Mouse (Mus musculus) liver, adult 2 months (tissue): Measurements from ENCODE around the gene Apoc2. TPM values are rescaled to one million over a fixed set of nuclear protein-coding genes. Genes with fewer than 3 reads are reported as not detected.

Experiments used
- DNase-seq: peaks from one replicate; pipeline ENCODE4 v3.0.0-alpha.2; 2011; ENCODE audit warnings: low read depth, low spot score; ENCODE audit errors: extremely low read depth
- H3K27ac ChIP-seq: fragments of 200-500 bp; replicated peaks from 2 replicates; pipeline ENCODE4 v1.5.1; 2012; ENCODE audit warnings: low read depth, mild to moderate bottlenecking, control low read depth, inconsistent platforms, low read length; ENCODE audit not compliant: insufficient read depth
- H3K27me3 ChIP-seq: fragments of 200-500 bp; 2 replicates; pipeline ENCODE4 v1.6.1; 2012; ENCODE audit warnings: mild to moderate bottlenecking, moderate library complexity, low read length, inconsistent platforms; ENCODE audit not compliant: control insufficient read depth, insufficient read depth
- H3K36me3 ChIP-seq: fragments of 200-500 bp; 2 replicates; pipeline ENCODE4 v1.6.1; 2012; ENCODE audit warnings: low read length, inconsistent platforms; ENCODE audit not compliant: control insufficient read depth, insufficient read depth
- H3K4me1 ChIP-seq: fragments of 200-500 bp; 2 replicates; pipeline ENCODE4 v1.6.1; 2011; ENCODE audit warnings: low read length; ENCODE audit not compliant: control insufficient read depth, insufficient read depth
- H3K4me3 ChIP-seq: fragments of 200-500 bp; 2 replicates; pipeline ENCODE4 v1.5.1; 2011; ENCODE audit warnings: low read depth, mild to moderate bottlenecking, control low read depth, low read length, moderate library complexity; ENCODE audit not compliant: insufficient read depth
- H3K79me2 ChIP-seq: fragments of 200-500 bp; 2 replicates; pipeline ENCODE4 v1.6.1; 2012; ENCODE audit warnings: inconsistent platforms, mild to moderate bottlenecking, low read length, moderate library complexity; ENCODE audit not compliant: control insufficient read depth, insufficient read depth
- H3K9ac ChIP-seq: fragments of 200-500 bp; 2 replicates; pipeline ENCODE4 v1.6.1; 2012; ENCODE audit warnings: low read depth, mild to moderate bottlenecking, control low read depth, inconsistent platforms, low read length
- CTCF ChIP-seq: fragments of 200-500 bp; IDR thresholded peaks from 2 replicates; pipeline ENCODE4 v1.5.1; 2011; ENCODE audit warnings: low read depth, low read length, control low read depth
- POLR2A ChIP-seq: fragments of 200-500 bp; IDR thresholded peaks from 2 replicates; pipeline ENCODE4 v1.6.1; 2011; ENCODE audit warnings: low read length, control low read depth; ENCODE audit not compliant: insufficient read depth; ENCODE audit errors: extremely low read depth
- WGBS: fragments of 180-500 bp; shearing (Covaris S2); methylation state at CpG from one replicate; pipeline ENCODE4 v1.1.7; 2018; 5-methylcytosine and 5-hydroxymethylcytosine counted together
- polyA plus RNA-seq: library from polyadenylated mRNA; depleted of rRNA; stranded (reverse); fragments of >200 nt; gene quantifications from 2 replicates; pipeline ENCODE4 v1.2.3, GENCODE M21; 2012
- total RNA-seq: library from RNA; depleted of rRNA; stranded (reverse); fragments of >200 nt; gene quantifications from 2 replicates; pipeline ENCODE4 v1.2.3, GENCODE M21; 2014

Apoc2 gene
- total and polyA plus RNA-seq, 2 experiments: 221 to 283 TPM

- Histone ChIP-seq H3K27me3 (no peaks in the 10 kb centered on the region), H3K79me2 (peaks cover 5% of the 10 kb centered on the region; the same call in 1 of the 2 replicates), H3K27ac (peak within 1 kb of the TSS; percentile 97), H3K9ac (peak within 1 kb of the TSS; percentile 89), H3K36me3 (peaks cover 9% of the 10 kb centered on the region), H3K4me1 (peaks cover 34% of the 10 kb centered on the region), H3K4me3 (peak within 1 kb of the TSS; percentile 76)
- WGBS: 23% methylated on average over 8 of the region's 8 CpGs
- TF ChIP-seq CTCF: no peak
- peak; percentile 72; the same call in 1 of the 2 replicates for TF ChIP-seq POLR2A
- peak; percentile 95 for DNase-seq
These were observed 3.5 kb upstream of the Apoc2 start, which contains the start of the genes Gm44805 and Apoc4 for GRCm38 (mm10) chr7:19681202-19681694. TSS of gene Gm44805 (minus strand) at chr7:19681423. TSS of gene Apoc4 (minus strand) at chr7:19681479.

DNA sequence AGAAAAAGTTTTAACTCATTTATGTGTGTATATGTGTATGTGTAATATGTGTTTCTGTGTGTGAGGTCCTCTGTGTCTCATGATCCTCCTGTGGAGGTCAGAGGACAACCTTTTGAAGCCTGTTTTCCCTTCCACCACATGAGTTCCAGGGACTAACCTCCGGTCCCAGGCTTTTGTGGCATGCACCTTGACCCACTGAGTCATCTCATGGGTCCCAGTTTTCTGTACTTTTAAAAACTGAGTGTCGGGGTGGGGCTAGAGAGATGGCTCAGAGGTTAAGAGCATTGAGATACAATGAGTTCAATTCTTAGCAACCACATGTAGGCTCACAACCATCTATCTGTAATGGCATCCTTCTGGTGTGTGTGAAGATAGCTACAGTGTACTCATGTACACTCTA is 3.0 kb upstream of the Apoc2 start:
- DNase-seq: peak; percentile 89
- 22% methylated on average over 2 of the region's 2 CpGs for WGBS
- TF ChIP-seq POLR2A: no peak
- Histone ChIP-seq H3K79me2 (peaks cover 5% of the 10 kb centered on the region; the same call in 1 of the 2 replicates), H3K27ac (peak overlapping the region; percentile 97), H3K36me3 (peaks cover 9% of the 10 kb centered on the region), H3K4me1 (peaks cover 34% of the 10 kb centered on the region), H3K4me3 (peak overlapping the region; percentile 76), H3K9ac (peak overlapping the region; percentile 89), H3K27me3 (no peaks in the 10 kb centered on the region)

DNA sequence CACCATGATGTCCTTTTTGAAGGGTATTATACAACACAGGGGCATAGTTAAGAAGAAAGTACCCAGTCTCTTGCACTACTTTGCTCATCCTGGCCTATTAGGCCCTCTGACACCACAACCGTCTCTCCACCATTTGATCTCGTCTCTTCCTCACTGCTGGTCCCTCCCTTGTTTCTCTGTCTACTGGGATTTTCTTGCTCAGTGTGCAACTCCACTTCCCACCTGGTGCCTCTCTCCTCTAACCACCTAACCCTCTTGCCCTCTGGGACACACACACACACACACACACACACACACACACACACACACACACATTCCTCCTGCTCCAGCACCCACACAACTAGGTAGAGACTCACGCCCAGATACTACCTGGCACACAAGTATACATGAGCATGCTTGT is 1.2 kb upstream of the Apoc2 start:
- peak; percentile 55 for DNase-seq
- Histone ChIP-seq H3K36me3 (peaks cover 14% of the 10 kb centered on the region), H3K27ac (peak overlapping the region; percentile 100), H3K9ac (peak overlapping the region; percentile 94), H3K79me2 (peaks cover 5% of the 10 kb centered on the region; the same call in 1 of the 2 replicates), H3K4me3 (peak overlapping the region; percentile 69), H3K27me3 (no peaks in the 10 kb centered on the region), H3K4me1 (peaks cover 24% of the 10 kb centered on the region)
- 30% methylated on average over 3 of the region's 3 CpGs for WGBS
- no peak for TF ChIP-seq CTCF
- no peak for TF ChIP-seq POLR2A

DNA sequence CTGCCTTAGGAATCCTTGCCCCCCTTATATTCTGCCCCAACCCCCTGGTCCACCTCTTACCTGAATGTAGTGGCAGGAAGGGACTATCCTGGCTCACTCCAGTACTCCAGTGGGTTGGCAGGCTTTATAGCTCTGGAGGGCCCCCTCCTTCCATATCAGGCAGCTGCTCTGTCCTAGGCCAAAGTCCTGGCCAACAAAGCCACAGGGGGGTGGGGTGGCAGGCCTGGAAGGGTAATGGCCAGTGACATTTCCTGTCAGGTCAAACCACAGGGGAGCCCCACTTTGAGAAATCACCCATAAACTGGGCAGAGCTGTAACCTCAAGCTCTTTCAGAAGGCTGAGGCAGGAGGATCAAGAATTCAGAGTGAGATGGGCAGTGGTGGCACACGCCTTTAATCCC is 1.1 kb downstream of the Apoc2 start:
- TF ChIP-seq CTCF (no peak), POLR2A (peak; percentile 15; the same call in 1 of the 2 replicates)
- no peak overlapping the region; the same call in 1 of the 2 replicates for H3K4me3 ChIP-seq
- peak overlapping the region; percentile 100 for H3K27ac ChIP-seq
- peak; percentile 83 for DNase-seq
- H3K9ac ChIP-seq: peak overlapping the region; percentile 76
- peaks cover 16% of the 10 kb centered on the region for H3K36me3 ChIP-seq
- 30% methylated on average over 1 of the region's 1 CpGs for whole genome bisulfite sequencing
- peaks cover 5% of the 10 kb centered on the region; the same call in 1 of the 2 replicates for H3K79me2 ChIP-seq
- no peaks in the 10 kb centered on the region for H3K27me3 ChIP-seq
- peaks cover 20% of the 10 kb centered on the region for H3K4me1 ChIP-seq

GRCm38 (mm10) chr7:19675824-19676223 is 1.9 kb downstream of the Apoc2 start:
- peaks cover 18% of the 10 kb centered on the region for H3K36me3 ChIP-seq
- peak overlapping the region; percentile 1; the same call in 1 of the 2 replicates for H3K4me3 ChIP-seq
- H3K27ac ChIP-seq: peak overlapping the region; percentile 100
- H3K4me1 ChIP-seq: peaks cover 19% of the 10 kb centered on the region
- WGBS: 22% methylated on average over 10 of the region's 10 CpGs
- H3K79me2 ChIP-seq: peaks cover 5% of the 10 kb centered on the region; the same call in 1 of the 2 replicates
- H3K27me3 ChIP-seq: no peaks in the 10 kb centered on the region
- TF ChIP-seq POLR2A (no peak), CTCF (no peak)
- peak; percentile 76 for DNase-seq
- peak overlapping the region; percentile 62 for H3K9ac ChIP-seq

DNA sequence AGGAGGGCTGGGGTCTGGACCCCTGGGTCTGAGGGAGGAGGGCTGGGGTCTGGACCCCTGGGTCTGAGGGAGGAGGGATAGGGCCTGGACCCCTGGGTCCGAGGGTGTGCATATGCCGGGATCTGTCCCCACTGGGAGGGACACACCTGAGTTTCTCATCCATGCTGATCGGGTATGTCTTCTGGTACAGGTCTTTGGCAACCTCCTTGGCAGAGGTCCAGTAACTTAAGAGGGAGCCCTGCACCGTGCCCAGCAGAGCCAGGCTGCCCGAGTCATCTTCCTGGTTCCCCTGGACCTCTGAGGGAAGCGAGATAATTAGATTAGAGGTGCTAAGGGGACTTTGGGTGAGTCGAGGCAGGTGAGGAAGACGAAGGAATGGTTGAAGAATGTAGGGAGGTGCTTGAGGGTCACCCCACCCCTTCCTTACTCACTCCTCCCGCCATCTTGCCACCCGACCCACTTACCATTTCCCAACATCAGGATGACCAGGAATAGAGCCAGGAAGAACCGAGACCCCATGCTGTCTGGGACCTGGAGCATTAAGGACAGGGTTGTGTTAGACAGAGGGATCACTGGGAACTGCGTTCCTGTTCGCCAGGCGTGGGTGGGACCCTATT is 4.5 kb downstream of the Apoc2 start:
- H3K9ac ChIP-seq: no peak overlapping the region
- peak; percentile 39 for DNase-seq
- TF ChIP-seq POLR2A: no peak
- no peak for TF ChIP-seq CTCF
- H3K27ac ChIP-seq: peak overlapping the region; percentile 18; the same call in 1 of the 2 replicates
- H3K4me3 ChIP-seq: no peak overlapping the region
- WGBS: 56% methylated on average over 14 of the region's 14 CpGs
- H3K4me1 ChIP-seq: peaks cover 25% of the 10 kb centered on the region
- peaks cover 17% of the 10 kb centered on the region for H3K36me3 ChIP-seq
- no peaks in the 10 kb centered on the region for H3K27me3 ChIP-seq
- no peaks in the 10 kb centered on the region; the same call in 1 of the 2 replicates for H3K79me2 ChIP-seq
